Mouse (Mus musculus): ENCODE measurements around the gene Clta.

Gene Clta

DNA sequence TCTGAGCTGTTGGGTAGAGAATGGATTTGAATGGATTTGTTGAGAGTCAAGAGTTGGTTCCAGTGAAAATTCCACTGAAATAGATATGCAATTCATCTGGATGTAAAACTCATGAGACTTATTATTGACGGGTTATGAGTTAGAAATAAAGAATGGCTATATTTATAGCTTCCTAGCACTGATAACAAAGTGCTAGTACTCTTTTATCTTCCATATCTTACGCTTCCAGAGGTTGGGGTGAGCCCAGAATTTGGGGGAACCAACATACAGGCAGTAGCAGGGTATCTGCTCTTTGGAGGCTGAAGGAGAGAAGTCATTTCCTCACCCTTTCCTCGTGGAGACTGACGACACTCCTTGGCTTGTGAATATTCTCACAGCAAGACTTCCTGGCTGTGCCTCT lies 70.2 kb downstream of the Clta start:
- no peak for DNase-seq

DNA sequence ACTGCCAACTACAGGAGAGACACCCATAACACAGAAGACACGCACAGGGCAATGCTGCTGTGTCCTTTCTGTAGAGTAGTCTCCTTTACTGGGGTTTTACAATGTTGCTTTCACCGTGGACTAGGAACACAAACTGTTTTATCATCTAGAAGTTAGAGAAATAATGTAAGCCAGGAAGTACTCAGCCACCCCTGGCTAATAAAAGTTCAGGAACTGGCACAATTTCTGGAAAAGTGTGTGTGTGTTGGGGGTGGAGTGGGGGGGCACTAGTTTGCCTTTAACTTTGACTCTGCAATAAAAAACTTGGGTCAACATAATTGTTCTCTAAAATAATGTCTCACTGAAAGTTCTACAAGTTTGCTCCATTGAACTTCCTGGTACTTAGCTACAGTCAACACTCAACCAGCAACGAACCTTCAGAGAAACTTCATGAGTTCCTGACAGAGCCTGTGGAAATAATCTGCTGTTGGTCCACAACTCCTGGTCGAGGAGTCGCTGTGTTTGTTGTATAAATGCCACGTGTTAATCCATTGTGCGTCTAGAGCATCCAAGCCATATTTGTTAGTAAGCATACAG lies 74.2 kb downstream of the Clta start:
- no peak for DNase-seq

All from kidney, adult 11 months (tissue).